Comparison of ENCODE assay signal across 9 mouse cellular contexts in genomic region chr1:75480036-75480435, GRCm38 (mm10). TPM values are rescaled to one million over a fixed set of nuclear protein-coding genes. Genes with fewer than 3 reads are reported as not detected.
DNase-seq lines count a peak whose midpoint lies in the region; ATAC-seq and TF ChIP-seq lines count a peak whose summit lies in the region.
"Had no signal": no experiment of that assay in that cellular context is flagged by ENCODE, and none has a peak within 500 bp of the region (broad histone marks: within the 10 kb centered on the region; RNA-seq: fewer than 3 reads in every experiment).

No protein-coding gene starts in this region.

- H3K4me2 ChIP-seq in forebrain, embryonic 14.5 days (ENCODE audit: low read length): peak overlapping the region; percentile 89
- H3K4me2 ChIP-seq in liver, embryonic 15.5 days: peak overlapping the region; percentile 94

- peaks cover 21% of the 10 kb centered on the region for H3K36me3 ChIP-seq in E14TG2a.4 (ENCODE audit: insufficient read depth, low read length)
- H3K36me3 ChIP-seq in forebrain, embryonic 14.5 days (ENCODE audit: control insufficient read depth, insufficient read depth, low read length): peaks cover 47% of the 10 kb centered on the region
- no peaks in the 10 kb centered on the region for H3K36me3 ChIP-seq in liver, embryonic 15.5 days (replicated peaks)

- ATAC-seq in forebrain, embryonic 14.5 days: no peak
- no peak for ATAC-seq in liver, embryonic 15.5 days (ENCODE audit: insufficient read depth)

- H3K9me3 ChIP-seq in E14TG2a.4 (ENCODE audit: low read length): no peaks in the 10 kb centered on the region
- no peaks in the 10 kb centered on the region for H3K9me3 ChIP-seq in forebrain, embryonic 14.5 days (replicated peaks; ENCODE audit: control insufficient read depth, low read length)
- no peaks in the 10 kb centered on the region for H3K9me3 ChIP-seq in liver, embryonic 15.5 days (replicated peaks)

- DNase-seq in heart, adult 11 months: peak; percentile 92
- no peak for DNase-seq in heart, adult 8-10 months (ENCODE audit: low spot score)
- DNase-seq in forebrain, embryonic 14.5 days (ENCODE audit: low spot score): no peak
- no peak for DNase-seq in right cerebral cortex, postnatal 14 days
- no peak for DNase-seq in thymus, postnatal 0 days (ENCODE audit: low spot score)
- no peak for DNase-seq in Muller cell, postnatal 12 days (ENCODE audit: inconsistent ontology term)

- TF ChIP-seq CTCF in E14TG2a.4 (conservative IDR thresholded peaks at IDR 0.05; ENCODE audit: low read length): no peak

- H3K4me1 ChIP-seq in E14TG2a.4 (replicated peaks; ENCODE audit: low read depth, low read length): peaks cover 70% of the 10 kb centered on the region
- H3K4me1 ChIP-seq in forebrain, embryonic 14.5 days (ENCODE audit: control insufficient read depth, insufficient read depth, low read length): peaks cover 30% of the 10 kb centered on the region
- H3K4me1 ChIP-seq in liver, embryonic 15.5 days (replicated peaks): peaks cover 28% of the 10 kb centered on the region

- H3K4me3 ChIP-seq in E14TG2a.4 (replicated peaks; ENCODE audit: low read length): peak overlapping the region; percentile 96
- H3K4me3 ChIP-seq in forebrain, embryonic 14.5 days (ENCODE audit: low read depth, low read length): peak overlapping the region; percentile 85
- H3K4me3 ChIP-seq in liver, embryonic 15.5 days (replicated peaks): 0 out of 2 replicates have a peak overlapping the region, but pooled peaks have one; percentile 68

- H3K27me3 ChIP-seq in E14TG2a.4 (ENCODE audit: insufficient read depth, low read length): peaks cover 54% of the 10 kb centered on the region
- peaks cover 3% of the 10 kb centered on the region; the same call in 1 of the 2 replicates for H3K27me3 ChIP-seq in forebrain, embryonic 14.5 days (replicated peaks; ENCODE audit: control insufficient read depth, insufficient read depth, low read length)
- H3K27me3 ChIP-seq in liver, embryonic 15.5 days: peaks cover 100% of the 10 kb centered on the region

- peak overlapping the region; percentile 80; the same call in 1 of the 2 replicates for H3K27ac ChIP-seq in forebrain, embryonic 14.5 days (ENCODE audit: low read depth, low read length)
- H3K27ac ChIP-seq in liver, embryonic 15.5 days (replicated peaks): no peak overlapping the region

- WGBS in forebrain, embryonic 14.5 days: 14% methylated on average over 13 of the region's 13 CpGs
- 17% methylated on average over 13 of the region's 13 CpGs for WGBS in liver, embryonic 15.5 days (ENCODE audit: insufficient replicate concordance)

- H3K9ac ChIP-seq in forebrain, embryonic 14.5 days (ENCODE audit: low read length): peak overlapping the region; percentile 86
- H3K9ac ChIP-seq in liver, embryonic 15.5 days: no peak overlapping the region

RNA-seq across cellular contexts. Expression of gene Tmem198, which starts 0.7 kb away (rescaled TPM):
- under 1 TPM; 0.31 to 0.75 (median 0.42) TPM for total RNA-seq in heart, adult 8-10 months (2022)
- polyA plus RNA-seq in forebrain, embryonic 14.5 days (2014; fragmentation: Nextera tagmentation; extraction: Ambion mirVana): 41.3 and 50.4 TPM in 2 replicates
- polyA plus RNA-seq in liver, embryonic 15.5 days (2015; fragmentation: Nextera tagmentation; extraction: Ambion mirVana): 0.06 and 0.15 TPM in 2 replicates
- polyA plus RNA-seq in thymus, postnatal 0 days (2015; fragmentation: Nextera tagmentation; extraction: Ambion mirVana): 0.30 and 0.39 TPM in 2 replicates

RNA-seq across cellular contexts. Expression of gene Chpf, which starts 0.9 kb away (rescaled TPM):
- 10 to 100 TPM; 22.4 to 23.9 (median 23.6) TPM for total RNA-seq in heart, adult 8-10 months (2022)
- polyA plus RNA-seq in forebrain, embryonic 14.5 days (2014; fragmentation: Nextera tagmentation; extraction: Ambion mirVana): 21.6 and 24.2 TPM in 2 replicates
- polyA plus RNA-seq in liver, embryonic 15.5 days (2015; fragmentation: Nextera tagmentation; extraction: Ambion mirVana): 4.0 and 4.3 TPM in 2 replicates
- 10.7 and 11.4 TPM in 2 replicates for polyA plus RNA-seq in thymus, postnatal 0 days (2015; fragmentation: Nextera tagmentation; extraction: Ambion mirVana)

RNA-seq across cellular contexts. Expression of gene Obsl1, which starts 26.2 kb away (rescaled TPM):
- total RNA-seq in heart, adult 8-10 months (2022): 100 to 1,000 TPM; 108 to 133 (median 122) TPM
- 17.0 and 17.7 TPM in 2 replicates for polyA plus RNA-seq in forebrain, embryonic 14.5 days (2014; fragmentation: Nextera tagmentation; extraction: Ambion mirVana)
- 7.3 and 9.4 TPM in 2 replicates for polyA plus RNA-seq in liver, embryonic 15.5 days (2015; fragmentation: Nextera tagmentation; extraction: Ambion mirVana)
- polyA plus RNA-seq in thymus, postnatal 0 days (2015; fragmentation: Nextera tagmentation; extraction: Ambion mirVana): 9.9 and 10.2 TPM in 2 replicates

RNA-seq across cellular contexts. Expression of gene Inha, which starts 26.8 kb away (rescaled TPM):
- 1 to 10 TPM; 2.8 to 4.6 (median 3.9) TPM for total RNA-seq in heart, adult 8-10 months (2022)
- polyA plus RNA-seq in forebrain, embryonic 14.5 days (2014; fragmentation: Nextera tagmentation; extraction: Ambion mirVana): 4.9 and 6.3 TPM in 2 replicates
- 0.66 and 0.67 TPM in 2 replicates for polyA plus RNA-seq in liver, embryonic 15.5 days (2015; fragmentation: Nextera tagmentation; extraction: Ambion mirVana)
- 1.7 TPM in 2 replicates for polyA plus RNA-seq in thymus, postnatal 0 days (2015; fragmentation: Nextera tagmentation; extraction: Ambion mirVana)
- total RNA-seq: MEL had no signal

RNA-seq across cellular contexts. Expression of gene Asic4, which starts 29.8 kb away (rescaled TPM):
- not detected for total RNA-seq in heart, adult 8-10 months (2022)
- polyA plus RNA-seq in forebrain, embryonic 14.5 days (2014; fragmentation: Nextera tagmentation; extraction: Ambion mirVana): 0.76 and 0.84 TPM in 2 replicates
- polyA plus RNA-seq in liver, embryonic 15.5 days (2015; fragmentation: Nextera tagmentation; extraction: Ambion mirVana): 0.05 TPM in 1 of 2 replicates, not detected in the other
- polyA plus RNA-seq in thymus, postnatal 0 days (2015; fragmentation: Nextera tagmentation; extraction: Ambion mirVana): not detected in 2 replicates

Comparison
In these comparisons a context has a peak if more than half of its experiments do, and no peak if none do; other contexts are left out.
1. RNA of gene Tmem198, which starts 0.7 kb away (polyA plus RNA-seq): 41.3 to 50.4 TPM in forebrain, embryonic 14.5 days; 0.30 to 0.39 TPM in thymus, postnatal 0 days and 0.06 to 0.15 TPM in liver, embryonic 15.5 days; every median in the first group is over 10 times any median in the second.
2. Peak in every context shown above with its lines, with median percentiles within 50 percentile points of each other: H3K4me3 ChIP-seq.